ENCODE assay signal across 8 mouse cellular contexts in genomic region chr11:120228116-120228890, GRCm38 (mm10). TPM values are rescaled to one million over a fixed set of nuclear protein-coding genes. Genes with fewer than 3 reads are reported as not detected.
A peak's percentile ranks its signal among the peaks of the same experiment; 100 is the strongest.
DNase-seq lines count a peak whose midpoint lies in the region; ATAC-seq and TF ChIP-seq lines count a peak whose summit lies in the region.

No protein-coding gene starts in this region.

- H3K4me3 ChIP-seq in lung, embryonic 15.5 days = peak overlapping the region; percentile 76; the same call in 1 of the 2 replicates
- no peak overlapping the region for H3K4me3 ChIP-seq in forebrain, postnatal 0 days (ENCODE audit: low read depth, low read length)
- peak overlapping the region; percentile 92; the same call in 1 of the 2 replicates for H3K4me3 ChIP-seq in kidney, embryonic 14.5 days (ENCODE audit: low read length)
- peak overlapping the region; percentile 79 for H3K4me3 ChIP-seq in neural tube, embryonic 13.5 days

- ATAC-seq in lung, embryonic 15.5 days (ENCODE audit: borderline replicate concordance, extremely low read depth, low FRiP score, low TSS enrichment) = no peak
- no peak for ATAC-seq in forebrain, postnatal 0 days
- no peak for ATAC-seq in kidney, embryonic 14.5 days (ENCODE audit: low FRiP score, low TSS enrichment)
- no peak for ATAC-seq in neural tube, embryonic 13.5 days (ENCODE audit: low read depth)

- H3K4me1 ChIP-seq in lung, embryonic 15.5 days = peaks cover 73% of the 10 kb centered on the region
- peaks cover 36% of the 10 kb centered on the region for H3K4me1 ChIP-seq in forebrain, postnatal 0 days (ENCODE audit: insufficient read depth)
- H3K4me1 ChIP-seq in kidney, embryonic 14.5 days (ENCODE audit: control insufficient read depth, insufficient read depth, low read length) = peaks cover 71% of the 10 kb centered on the region
- peaks cover 77% of the 10 kb centered on the region for H3K4me1 ChIP-seq in neural tube, embryonic 13.5 days (replicated peaks)

- H3K27me3 ChIP-seq in lung, embryonic 15.5 days = no peaks in the 10 kb centered on the region
- H3K27me3 ChIP-seq in forebrain, postnatal 0 days (ENCODE audit: insufficient read depth, low read length) = no peaks in the 10 kb centered on the region
- H3K27me3 ChIP-seq in kidney, embryonic 14.5 days (ENCODE audit: control insufficient read depth, insufficient read depth, low read length) = no peaks in the 10 kb centered on the region
- no peaks in the 10 kb centered on the region for H3K27me3 ChIP-seq in neural tube, embryonic 13.5 days

- H3K4me2 ChIP-seq in lung, embryonic 15.5 days = peak overlapping the region; percentile 81
- H3K4me2 ChIP-seq in forebrain, postnatal 0 days (ENCODE audit: low read depth) = peak overlapping the region; percentile 86
- H3K4me2 ChIP-seq in kidney, embryonic 14.5 days (replicated peaks; ENCODE audit: low read depth, low read length) = peak overlapping the region; percentile 93
- H3K4me2 ChIP-seq in neural tube, embryonic 13.5 days = peak overlapping the region; percentile 99

- H3K27ac ChIP-seq in lung, embryonic 15.5 days = peak overlapping the region; percentile 92
- H3K27ac ChIP-seq in forebrain, postnatal 0 days (ENCODE audit: low read depth, low read length) = no peak overlapping the region
- H3K27ac ChIP-seq in kidney, embryonic 14.5 days (ENCODE audit: low read depth, low read length) = peak overlapping the region; percentile 66; the same call in 1 of the 2 replicates
- peak overlapping the region; percentile 99 for H3K27ac ChIP-seq in neural tube, embryonic 13.5 days (replicated peaks)

- 41% methylated on average over 9 of the region's 9 CpGs for WGBS in lung, embryonic 15.5 days
- WGBS in forebrain, postnatal 0 days = 53% methylated on average over 9 of the region's 9 CpGs
- 34% methylated on average over 9 of the region's 9 CpGs for WGBS in kidney, embryonic 14.5 days
- 42% methylated on average over 9 of the region's 9 CpGs for WGBS in neural tube, embryonic 13.5 days

- no peaks in the 10 kb centered on the region for H3K9me3 ChIP-seq in lung, embryonic 15.5 days
- H3K9me3 ChIP-seq in forebrain, postnatal 0 days (ENCODE audit: low read length) = no peaks in the 10 kb centered on the region
- no peaks in the 10 kb centered on the region for H3K9me3 ChIP-seq in kidney, embryonic 14.5 days (ENCODE audit: control insufficient read depth, low read length)
- H3K9me3 ChIP-seq in neural tube, embryonic 13.5 days = no peaks in the 10 kb centered on the region

- no peaks in the 10 kb centered on the region for H3K36me3 ChIP-seq in lung, embryonic 15.5 days
- no peaks in the 10 kb centered on the region for H3K36me3 ChIP-seq in forebrain, postnatal 0 days (ENCODE audit: insufficient read depth)
- H3K36me3 ChIP-seq in kidney, embryonic 14.5 days (ENCODE audit: control insufficient read depth, insufficient read depth, low read length) = peaks cover 3% of the 10 kb centered on the region; the same call in 1 of the 2 replicates
- H3K36me3 ChIP-seq in neural tube, embryonic 13.5 days = no peaks in the 10 kb centered on the region

- H3K9ac ChIP-seq in lung, embryonic 15.5 days = 0 out of 2 replicates have a peak overlapping the region, but pooled peaks have one; percentile 7
- 0 out of 2 replicates have a peak overlapping the region, but pooled peaks have one; percentile 4 for H3K9ac ChIP-seq in forebrain, postnatal 0 days
- peak overlapping the region; percentile 44; the same call in 1 of the 2 replicates for H3K9ac ChIP-seq in kidney, embryonic 14.5 days (ENCODE audit: low read depth, low read length)
- H3K9ac ChIP-seq in neural tube, embryonic 13.5 days = peak overlapping the region; percentile 98

- no peak for TF ChIP-seq CTCF in forebrain, postnatal 0 days (IDR thresholded peaks at IDR 0.05; ENCODE audit: low read depth)

- DNase-seq in lung, postnatal 14 days = no peak
- DNase-seq in forebrain, postnatal 0 days = no peak
- no peak for DNase-seq in ovary, postnatal 36 days (ENCODE audit: low spot score)
- no peak for DNase-seq in spleen, postnatal 36 days (ENCODE audit: low spot score in 2 of 2)
- DNase-seq in right cerebral cortex, postnatal 4 days = no peak

RNA-seq across cellular contexts. Expression of gene Bahcc1, which starts 4.4 kb away (rescaled TPM):
- 8.7 and 9.2 TPM in 2 replicates for polyA plus RNA-seq in lung, embryonic 15.5 days (2015; fragmentation: Nextera tagmentation; extraction: Ambion mirVana)
- total RNA-seq in forebrain, postnatal 0 days (2014; rRNA removed) = 19.3 and 26.5 TPM in 2 replicates
- 3.9 and 6.5 TPM in 2 replicates for polyA plus RNA-seq in forebrain, postnatal 0 days (2015; fragmentation: Nextera tagmentation; extraction: Ambion mirVana)
- 20.3 and 27.2 TPM in 2 replicates for polyA plus RNA-seq in kidney, embryonic 14.5 days (2014; fragmentation: Nextera tagmentation; extraction: Ambion mirVana)
- polyA plus RNA-seq in neural tube, embryonic 13.5 days (2015; fragmentation: Nextera tagmentation; extraction: Ambion mirVana) = 13.6 and 15.3 TPM in 2 replicates

Comparison
In these comparisons a context has a peak if more than half of its experiments do, and no peak if none do; other contexts are left out.
1. H3K9ac ChIP-seq: peak in every context shown above with its lines; median percentile 98 in neural tube, embryonic 13.5 days; 44 in kidney, embryonic 14.5 days; 7 in lung, embryonic 15.5 days; 4 in forebrain, postnatal 0 days.